Mouse (Mus musculus): ENCODE data around the gene Tlk2.

Tlk2 gene

DNA sequence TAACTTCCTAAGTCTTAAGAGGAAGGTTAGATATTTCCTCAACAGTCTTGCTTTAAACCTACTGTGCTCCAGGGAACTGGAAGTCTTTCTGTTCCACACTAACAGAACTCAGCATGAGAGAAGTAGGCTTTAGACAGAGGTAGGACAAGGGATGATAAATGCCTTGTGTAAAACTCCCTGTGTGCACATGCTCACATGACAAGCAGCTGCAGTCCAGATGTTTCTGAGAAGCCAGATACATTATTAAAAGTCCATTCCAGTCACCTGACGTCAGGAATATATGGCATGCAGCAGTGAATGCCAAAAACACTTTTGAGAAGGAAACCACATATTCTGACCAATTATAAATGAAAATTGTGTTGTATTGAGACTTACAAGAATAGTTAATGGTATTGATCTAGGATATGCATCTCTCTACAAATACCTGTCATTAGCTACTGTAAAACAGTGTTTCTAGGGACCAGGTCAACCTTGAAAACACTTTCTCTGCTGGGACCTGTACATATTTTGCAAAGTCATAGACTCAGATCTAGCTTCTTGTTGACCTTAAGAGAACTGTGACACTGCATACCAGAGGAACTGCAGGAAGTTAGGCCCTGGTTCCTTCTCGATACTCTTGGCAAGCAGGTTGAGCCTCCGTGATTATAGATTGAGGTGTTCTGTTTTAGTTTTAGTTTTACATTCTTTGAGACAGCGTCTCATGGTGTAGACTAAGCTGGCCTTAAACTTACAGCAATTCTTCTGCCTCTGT, 83.2 kb downstream of the Tlk2 start:
- no peak for DNase-seq (ENCODE audit: low read depth, low spot score)

DNA sequence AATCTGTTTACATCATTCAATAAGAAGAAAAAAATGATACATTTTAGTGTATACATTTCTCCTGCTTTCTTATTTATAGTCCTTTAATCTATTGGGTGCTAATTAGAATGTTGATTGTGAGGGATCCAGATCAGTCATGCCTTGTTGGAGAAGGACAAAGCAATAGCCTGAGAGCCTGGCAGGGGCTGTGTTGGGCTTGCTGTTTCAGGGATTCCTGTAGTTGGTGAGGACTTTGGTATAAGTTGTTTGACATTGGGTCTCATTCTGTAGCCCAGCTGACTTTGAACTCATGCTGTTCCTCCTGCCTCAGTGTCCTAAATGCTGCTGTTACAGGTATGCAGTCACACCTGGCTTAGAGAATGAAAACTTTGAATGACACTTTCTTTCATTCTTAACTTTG, 85.9 kb downstream of the Tlk2 start:
- DNase-seq (ENCODE audit: low read depth, low spot score) = no peak

DNA sequence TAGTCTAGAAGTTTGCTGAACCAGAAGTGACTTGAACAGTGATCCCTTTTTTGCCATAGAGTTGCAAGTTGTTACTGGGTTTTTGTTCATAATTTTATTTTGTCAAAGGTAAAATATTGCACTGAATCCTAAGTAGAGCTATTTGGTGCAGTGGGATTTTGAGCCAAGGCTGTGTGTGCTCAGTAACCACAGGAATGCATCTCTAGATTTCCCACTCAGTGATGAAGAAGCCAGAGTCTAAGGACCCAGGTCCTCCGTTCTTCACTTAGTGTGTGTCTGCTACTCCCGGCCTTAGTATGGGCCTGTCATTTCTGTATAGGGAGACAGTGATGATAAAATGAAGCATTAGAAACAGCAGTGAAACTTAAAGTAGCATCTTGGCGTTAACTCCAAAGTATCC, 86.4 kb downstream of the Tlk2 start:
- no peak for DNase-seq (ENCODE audit: low read depth, low spot score)

- peak; percentile 13 for DNase-seq (ENCODE audit: low read depth, low spot score)
Observed at GRCm38 (mm10) chr11:105270155-105270554, 91.5 kb downstream of the Tlk2 start.

DNA sequence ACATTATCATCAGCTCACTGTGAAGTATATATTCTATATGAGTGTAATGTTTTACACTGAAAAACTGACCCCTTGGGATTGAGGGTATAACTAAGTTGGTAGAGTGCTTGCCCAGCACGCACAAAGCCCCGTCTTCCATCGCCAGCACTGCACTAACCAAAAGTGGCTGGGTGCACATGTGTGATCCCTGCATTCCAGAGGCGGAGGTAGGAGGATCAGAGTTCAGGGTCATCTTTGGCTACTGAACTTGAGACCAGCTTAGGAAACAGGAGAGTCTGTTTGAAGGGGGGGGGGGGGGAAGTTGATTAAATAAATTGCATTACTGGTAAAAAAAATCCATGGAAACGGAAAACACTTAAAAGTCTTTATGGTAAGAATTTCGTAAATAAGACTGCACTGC, 101.8 kb downstream of the Tlk2 start:
- no peak for DNase-seq (ENCODE audit: low read depth, low spot score)

DNA sequence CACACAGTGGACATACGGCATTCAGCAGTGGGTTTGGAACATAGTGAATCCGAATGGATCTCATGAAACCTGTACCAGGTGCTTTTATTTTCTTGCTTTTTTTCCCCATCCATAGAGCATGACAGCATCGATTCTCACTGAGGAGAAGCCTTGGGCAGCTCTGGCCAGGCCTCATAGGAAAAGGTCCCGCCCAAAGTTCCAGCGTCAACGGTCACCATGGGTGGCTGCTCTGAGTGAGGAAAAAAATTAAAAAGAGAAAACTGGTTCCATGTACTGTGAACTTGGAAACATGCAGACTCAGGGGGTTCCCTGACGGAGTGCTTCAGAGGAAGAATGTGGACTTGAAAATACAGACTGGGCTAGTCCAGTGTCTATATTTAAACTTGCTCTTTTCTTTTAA, 102.7 kb downstream of the Tlk2 start:
- no peak for DNase-seq (ENCODE audit: low read depth, low spot score)

DNA sequence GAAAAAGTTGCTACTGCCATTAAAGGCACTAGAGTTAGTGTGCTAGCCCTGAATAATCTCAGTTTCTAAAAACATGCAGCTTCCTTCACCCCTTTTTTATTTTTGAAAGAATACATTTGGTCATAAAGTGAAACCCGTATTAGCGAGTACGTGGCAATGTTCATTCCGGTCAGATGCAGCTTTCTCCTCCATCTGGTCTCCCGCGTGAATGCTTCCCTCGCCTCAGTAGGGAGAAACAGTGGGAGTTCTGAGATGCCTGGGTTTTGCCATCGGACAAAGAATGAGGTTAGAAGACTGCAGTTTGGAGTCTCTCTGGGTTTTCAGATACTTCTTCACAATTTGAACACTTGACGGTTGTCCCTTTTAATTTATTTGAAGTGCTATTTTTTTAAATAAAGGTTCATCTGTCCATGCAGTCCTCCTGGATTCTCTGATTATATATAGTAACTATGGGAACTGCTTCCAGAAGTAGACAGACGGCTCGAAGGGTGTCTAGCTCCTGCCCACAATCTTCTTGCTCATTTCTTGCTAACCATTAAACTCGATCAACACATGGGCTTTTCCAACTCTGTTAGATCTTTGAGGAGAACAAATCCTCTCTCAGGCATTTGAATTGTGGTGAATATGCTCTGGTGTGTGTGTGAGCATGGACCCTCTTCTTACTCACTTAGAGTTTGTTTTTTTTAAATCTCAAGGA, 103.3 kb downstream of the Tlk2 start:
- DNase-seq (ENCODE audit: low read depth, low spot score) = no peak

GRCm38 (mm10) chr11:105282460-105282859, 103.9 kb downstream of the Tlk2 start:
- no peak for DNase-seq (ENCODE audit: low read depth, low spot score)

DNA sequence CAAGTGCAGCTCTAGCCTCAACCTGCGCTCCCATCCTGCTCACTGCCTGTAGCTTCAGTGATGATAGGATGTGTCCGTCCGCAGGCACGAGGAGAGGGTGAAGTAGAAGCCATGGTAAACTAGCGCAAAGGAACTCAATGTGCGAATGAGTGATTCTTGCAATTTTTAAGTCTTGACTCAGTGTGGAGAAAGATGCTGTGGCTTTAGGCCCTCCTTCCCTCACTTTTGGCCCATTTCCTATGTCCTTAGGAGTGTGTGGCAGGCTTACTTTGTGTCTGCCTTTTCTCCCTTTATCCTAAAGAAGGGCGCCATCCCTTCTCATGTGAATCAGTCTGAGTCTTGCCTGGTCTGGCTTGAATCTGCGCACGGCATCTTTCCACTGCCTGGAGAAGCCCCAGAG, 104.4 kb downstream of the Tlk2 start:
- no peak for DNase-seq (ENCODE audit: low read depth, low spot score)

DNA sequence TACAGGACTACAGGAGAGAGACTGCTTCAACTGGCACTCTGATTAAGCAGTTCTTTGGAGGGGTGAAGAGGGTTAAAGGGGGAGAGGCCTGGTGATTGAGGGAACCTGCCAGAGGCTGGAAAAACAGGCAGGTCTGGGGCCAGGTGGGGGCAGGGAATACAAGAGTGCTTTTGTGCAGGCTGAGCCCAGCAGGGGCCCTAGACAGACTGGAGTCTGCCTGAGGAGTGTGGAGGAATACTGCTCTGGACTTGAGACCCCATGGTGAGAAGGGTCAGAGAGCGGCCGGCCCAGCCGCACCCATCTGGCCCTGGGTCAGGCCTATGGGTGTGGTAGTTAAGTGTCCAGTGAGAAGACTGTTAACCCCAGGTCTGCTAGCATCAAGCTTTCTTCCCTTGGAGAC, 107.1 kb downstream of the Tlk2 start:
- DNase-seq (ENCODE audit: low read depth, low spot score) = no peak

DNA sequence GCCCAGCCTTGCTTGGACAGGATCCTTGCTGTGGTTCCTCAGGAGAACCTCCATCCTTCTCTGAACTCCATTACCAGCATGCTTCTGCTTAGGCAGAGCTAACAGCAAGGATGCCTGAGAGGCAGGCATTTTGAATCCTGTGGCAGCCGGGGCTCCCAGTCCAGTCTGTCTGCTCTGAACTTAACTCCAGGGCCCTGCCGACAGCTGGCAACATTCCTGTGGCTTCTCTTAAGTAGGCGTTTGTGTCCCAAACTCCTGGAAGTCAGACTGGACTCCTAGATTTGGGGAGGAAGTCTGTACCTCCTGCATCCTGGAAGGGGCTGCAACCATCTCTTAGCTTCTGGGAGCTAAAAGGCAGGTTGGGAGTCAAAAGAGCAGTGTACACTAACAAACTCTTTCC, 110.8 kb downstream of the Tlk2 start:
- DNase-seq (ENCODE audit: low read depth, low spot score) = no peak

- DNase-seq (ENCODE audit: low read depth, low spot score) = no peak
Observed at GRCm38 (mm10) chr11:105291681-105292123, 113.1 kb downstream of the Tlk2 start.

DNA sequence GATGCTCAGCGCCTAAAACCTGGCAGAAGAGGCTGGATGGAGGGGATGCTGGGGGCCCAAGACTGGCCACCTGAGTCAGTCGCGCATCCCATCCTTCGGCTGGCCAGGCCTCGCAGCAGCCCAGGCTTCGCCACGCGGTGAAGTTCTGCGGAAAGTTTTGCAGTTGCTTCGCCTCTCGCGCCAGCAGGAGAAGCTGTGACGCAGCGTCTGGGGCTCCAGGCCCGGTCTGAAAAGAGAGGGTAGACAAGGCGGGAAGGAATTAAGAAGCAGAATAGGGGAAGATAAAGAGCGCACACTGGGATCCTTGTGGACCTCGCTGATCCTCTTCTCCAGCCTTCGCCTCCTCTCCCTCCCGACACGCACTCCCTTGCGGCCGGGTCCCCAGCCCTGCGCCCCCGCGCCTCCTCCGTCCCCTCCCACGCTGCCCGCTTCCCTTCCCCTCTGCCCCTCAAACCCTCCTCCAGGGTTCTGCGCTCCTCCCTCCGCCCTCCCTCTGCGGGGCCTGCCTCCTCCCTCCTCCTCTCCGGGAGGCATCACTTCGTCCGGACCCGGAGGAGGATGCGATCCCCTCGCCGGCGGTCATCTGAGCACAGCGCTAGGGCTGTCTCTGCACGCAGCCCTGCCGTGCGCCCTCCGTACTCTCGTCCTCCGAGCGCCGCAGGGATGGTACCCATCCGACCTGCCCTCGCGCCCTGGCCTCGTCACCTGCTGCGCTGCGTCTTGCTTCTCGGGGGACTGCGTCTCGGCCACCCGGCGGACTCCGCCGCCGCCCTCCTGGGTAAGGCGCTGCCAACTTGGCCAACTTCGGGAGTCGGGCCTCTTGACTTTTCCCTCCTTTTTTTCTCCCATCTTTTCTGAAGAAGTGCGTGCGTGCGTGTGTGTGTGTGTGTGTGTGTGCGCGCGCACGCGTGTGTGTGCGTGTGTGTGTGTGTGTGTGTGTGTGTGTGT, 113.8 kb downstream of the Tlk2 start, which contains the start of gene Mrc2:
Gene Mrc2 (plus strand): TSS at position 520 of the 948 bp plus-strand sequence.
- no peak for DNase-seq (ENCODE audit: low read depth, low spot score)

DNA sequence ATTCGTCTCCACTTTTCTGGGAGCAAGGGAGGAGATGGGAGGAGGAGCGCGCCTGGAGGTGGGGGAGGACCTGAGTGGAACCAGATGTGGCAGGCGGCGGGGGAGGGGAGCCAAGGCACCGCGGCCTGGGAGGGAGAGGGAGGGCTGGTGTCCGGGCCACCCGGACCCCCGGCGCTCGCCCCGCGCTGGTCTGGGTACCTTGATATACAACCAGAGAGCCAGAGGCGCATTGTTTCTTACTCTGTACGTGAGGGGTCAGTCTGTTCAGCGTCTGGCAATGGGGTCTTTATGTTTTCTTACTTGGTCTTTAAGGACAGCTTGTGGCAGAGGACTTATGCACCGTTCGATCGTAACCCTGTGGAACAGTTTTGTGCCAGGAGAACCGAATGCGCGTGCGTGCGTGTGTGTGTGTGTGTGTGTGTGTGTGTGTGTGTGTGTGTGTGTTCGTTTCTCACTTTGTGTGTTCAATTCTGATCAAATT, 114.5 kb downstream of the Tlk2 start:
- no peak for DNase-seq (ENCODE audit: low read depth, low spot score)

- DNase-seq (ENCODE audit: low read depth, low spot score) = no peak
Observed at GRCm38 (mm10) chr11:105293901-105294494, 115.4 kb downstream of the Tlk2 start.

- DNase-seq (ENCODE audit: low read depth, low spot score) = no peak
Observed at GRCm38 (mm10) chr11:105296084-105296483, 117.5 kb downstream of the Tlk2 start.

DNA sequence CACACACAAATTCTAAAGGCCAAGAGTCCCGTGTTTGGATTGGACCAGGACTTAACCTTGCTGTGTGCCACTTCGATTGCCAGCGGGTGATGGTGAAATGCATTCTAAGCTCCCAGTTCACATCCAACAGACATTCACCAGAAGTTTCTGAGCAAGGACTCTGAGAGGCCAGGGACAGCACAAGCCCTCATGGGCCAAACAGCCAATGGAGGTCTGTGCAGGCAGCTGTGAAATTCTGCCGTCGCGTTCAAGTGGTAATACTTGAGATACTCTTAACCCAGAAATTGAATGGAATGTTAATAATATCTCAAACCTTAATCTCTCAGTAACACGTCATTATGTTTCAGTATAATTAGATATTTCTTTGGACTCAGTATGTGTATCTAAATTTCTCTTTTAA, 131.6 kb downstream of the Tlk2 start:
- no peak for DNase-seq (ENCODE audit: low read depth, low spot score)

DNA sequence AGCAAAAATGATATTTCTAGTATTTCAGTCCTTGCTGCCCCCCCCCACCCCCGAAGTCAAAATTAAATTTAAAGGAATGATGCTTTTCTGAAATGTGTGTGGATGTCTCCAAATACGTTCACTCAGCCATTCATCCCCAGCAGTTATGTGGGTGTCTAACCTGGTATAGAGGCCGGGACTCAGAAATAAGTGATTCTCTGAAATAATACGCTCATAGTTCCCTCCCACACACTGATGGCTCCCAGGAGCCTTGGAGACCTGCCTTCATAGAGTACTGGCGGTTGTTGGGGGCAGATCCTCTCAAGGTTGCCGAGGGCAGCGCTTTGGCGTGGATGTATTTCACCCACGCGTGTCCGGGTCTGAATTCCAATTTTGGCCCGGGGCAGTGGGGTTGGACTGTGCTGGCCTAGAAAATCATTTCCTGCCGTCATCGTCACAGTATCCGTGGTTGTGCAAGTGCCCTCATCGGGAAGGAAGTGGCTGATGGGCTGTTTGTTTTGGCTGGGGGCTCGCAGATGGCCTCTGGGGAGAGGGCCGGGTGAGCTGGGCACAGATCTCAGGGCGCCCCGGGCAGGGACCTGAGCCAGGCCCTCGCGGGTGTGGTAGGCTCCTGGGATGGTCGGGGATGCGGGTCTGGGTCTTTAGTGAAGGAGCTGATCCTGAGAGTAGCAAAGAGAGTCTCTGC, 132.8 kb downstream of the Tlk2 start:
- no peak for DNase-seq (ENCODE audit: low read depth, low spot score)

DNA sequence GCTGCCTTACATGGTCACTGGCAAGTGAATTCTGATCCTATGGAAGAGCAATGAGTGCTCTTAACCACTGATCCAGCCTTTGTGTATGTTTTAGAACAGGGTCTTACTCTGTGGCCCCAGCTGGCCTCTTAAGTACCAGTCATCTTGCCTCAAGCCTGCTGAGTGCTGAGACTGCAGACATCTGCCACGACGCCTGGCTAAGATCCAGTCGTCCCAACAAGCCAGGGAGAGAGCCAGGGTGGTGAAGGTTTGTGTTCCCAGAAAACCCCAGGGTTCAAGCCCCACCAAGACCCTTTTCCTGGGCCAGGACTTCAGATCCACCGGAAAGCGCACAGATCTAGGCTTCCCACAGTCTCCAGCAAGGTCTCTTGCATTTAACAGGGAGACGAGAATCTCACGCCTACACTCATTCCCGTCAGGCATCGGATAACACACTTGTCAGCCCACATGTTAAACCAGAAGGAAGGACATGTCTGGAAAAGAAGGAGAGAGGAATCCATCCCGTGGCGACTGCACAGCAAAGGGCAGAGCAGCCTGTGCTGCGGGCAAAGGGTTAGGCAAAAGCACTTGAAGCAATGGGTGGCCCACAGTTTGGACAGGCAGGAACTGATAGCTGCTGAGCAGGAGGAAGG, 133.8 kb downstream of the Tlk2 start:
- DNase-seq (ENCODE audit: low read depth, low spot score) = no peak

- DNase-seq (ENCODE audit: low read depth, low spot score) = no peak
Observed at GRCm38 (mm10) chr11:105312972-105313632, 134.5 kb downstream of the Tlk2 start.
